Mouse (Mus musculus) spleen, postnatal 14 days (tissue): ENCODE data around the gene Usp54.
"Not testable (repeated sequence)": the region's sequence is repeated elsewhere in the genome, so short reads cannot be mapped to it uniquely, and the experiment has no call there.

ENCODE experiments used
- DNase-seq, 2 experiments: peaks; one replicate each; pipeline ENCODE4 v3.0.0; 2021 to 2022; ENCODE audit warnings: low spot score in 2 of 2

Gene Usp54

GRCm38 (mm10) chr14:20610146-20610545 is 30.7 kb downstream of the Usp54 start:
- DNase-seq, result no peak

- DNase-seq, result no peak
These were observed 31.3 kb downstream of the Usp54 start for GRCm38 (mm10) chr14:20609519-20609918.

GRCm38 (mm10) chr14:20607396-20608126 is 33.3 kb downstream of the Usp54 start:
- no peak for DNase-seq

- DNase-seq, result no peak
These were observed 39.6 kb downstream of the Usp54 start for GRCm38 (mm10) chr14:20601287-20601686.

GRCm38 (mm10) chr14:20600203-20600602 is 40.7 kb downstream of the Usp54 start:
- no peak for DNase-seq

GRCm38 (mm10) chr14:20599542-20599941 is 41.3 kb downstream of the Usp54 start:
- no peak for DNase-seq

GRCm38 (mm10) chr14:20595781-20596180 is 45.1 kb downstream of the Usp54 start:
- no peak for DNase-seq

- DNase-seq, result no peak
These were observed 53.4 kb downstream of the Usp54 start for GRCm38 (mm10) chr14:20587458-20587857.

GRCm38 (mm10) chr14:20578822-20579407 is 61.9 kb downstream of the Usp54 start:
- DNase-seq, result no peak

GRCm38 (mm10) chr14:20576179-20576578 is 64.7 kb downstream of the Usp54 start:
- DNase-seq, result peak; percentile 33 to 66

- DNase-seq, result not testable (repeated sequence)
These were observed 67.7 kb downstream of the Usp54 start for GRCm38 (mm10) chr14:20573196-20573595.

GRCm38 (mm10) chr14:20565256-20566021 is 75.4 kb downstream of the Usp54 start:
- no peak for DNase-seq

GRCm38 (mm10) chr14:20564692-20565091 is 76.2 kb downstream of the Usp54 start:
- DNase-seq, result no peak

GRCm38 (mm10) chr14:20561897-20562296 is 79.0 kb downstream of the Usp54 start:
- no peak for DNase-seq

- no peak for DNase-seq
These were observed 90.7 kb downstream of the Usp54 start for GRCm38 (mm10) chr14:20550136-20550535.

GRCm38 (mm10) chr14:20546415-20546814 is 94.4 kb downstream of the Usp54 start, which contains the start of gene Ppp3cb:
Gene Ppp3cb (minus strand): TSS chr14:20546573.
- DNase-seq, result peak; percentile 54 to 66

- peak; percentile 84 to 89 for DNase-seq
These were observed 95.1 kb downstream of the Usp54 start for GRCm38 (mm10) chr14:20545529-20546331.

GRCm38 (mm10) chr14:20544467-20545411 is 96.1 kb downstream of the Usp54 start:
- no peak for DNase-seq

GRCm38 (mm10) chr14:20529643-20530042 is 111.2 kb downstream of the Usp54 start:
- no peak for DNase-seq

GRCm38 (mm10) chr14:20520179-20520578 is 120.7 kb downstream of the Usp54 start:
- DNase-seq, result no peak

GRCm38 (mm10) chr14:20508424-20508823 is 132.4 kb downstream of the Usp54 start:
- no peak for DNase-seq
